Mouse (Mus musculus): ENCODE measurements around the gene Osbp. TPM values are rescaled to one million over a fixed set of nuclear protein-coding genes. Genes with fewer than 3 reads are reported as not detected.

Osbp gene
- total and polyA plus RNA-seq, 2 experiments from 2014 or later, result 2.6 to 25.5 TPM

DNA sequence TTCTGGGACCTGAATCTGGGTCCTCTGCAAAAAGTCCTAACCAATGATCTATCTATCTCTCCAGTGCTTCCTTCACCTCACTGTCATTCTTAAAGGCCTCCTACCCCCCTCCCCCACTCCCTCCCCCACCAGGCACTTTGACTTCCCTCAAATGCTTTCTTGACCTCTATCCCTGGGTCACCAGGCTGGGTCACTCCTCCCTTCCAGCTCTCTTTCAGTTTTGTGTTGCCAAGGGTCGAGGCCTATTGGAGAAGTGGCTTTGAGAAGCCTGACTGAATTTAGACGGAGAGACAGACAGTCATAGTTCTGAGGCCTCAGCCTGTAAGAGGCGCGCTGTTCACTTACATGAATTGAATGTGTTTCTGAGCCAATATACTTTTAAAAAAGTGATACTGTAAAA is 50.5 kb downstream of the Osbp start:
- 56% methylated on average over 4 of the region's 4 CpGs for WGBS
- Histone ChIP-seq H3K4me2 (ENCODE audit: low read depth, low read length) (no peak overlapping the region), H3K9ac (replicated peaks; ENCODE audit: low read length) (no peak overlapping the region), H3K4me3 (ENCODE audit: low read length) (no peak overlapping the region), H3K27me3 (ENCODE audit: insufficient read depth, low read length) (no peaks in the 10 kb centered on the region), H3K9me3 (ENCODE audit: low read length) (no peaks in the 10 kb centered on the region), H3K27ac (no peak overlapping the region), H3K36me3 (ENCODE audit: insufficient read depth, low read length) (no peaks in the 10 kb centered on the region), H3K4me1 (ENCODE audit: insufficient read depth, low read length) (no peaks in the 10 kb centered on the region)
- TF ChIP-seq CTCF (IDR thresholded peaks at IDR 0.05; ENCODE audit: low read depth), result no peak
- ATAC-seq, result no peak
- DNase-seq (ENCODE audit: low spot score), result no peak

DNA sequence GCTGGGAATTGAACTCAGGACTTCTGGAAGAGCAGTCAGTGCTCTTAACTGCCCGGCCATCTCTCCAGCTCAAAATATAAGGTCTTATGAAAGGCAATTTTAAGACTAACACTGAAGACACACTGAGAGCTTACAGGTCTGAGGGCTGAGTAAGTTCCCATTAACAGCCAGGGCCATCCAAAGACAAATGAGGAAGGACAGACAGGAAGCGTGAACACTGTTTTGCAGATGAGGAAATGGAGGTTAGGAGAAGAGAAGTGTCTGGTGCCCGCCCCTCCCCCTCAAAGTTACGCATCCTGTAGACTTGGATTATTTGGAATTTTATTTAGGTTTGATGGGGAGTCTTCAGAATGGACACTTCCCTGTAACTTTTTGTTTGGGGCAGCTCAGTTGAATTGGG is 58.4 kb downstream of the Osbp start:
- H3K4me1 ChIP-seq (ENCODE audit: insufficient read depth, low read length), result no peaks in the 10 kb centered on the region
- TF ChIP-seq CTCF (IDR thresholded peaks at IDR 0.05; ENCODE audit: low read depth), result no peak
- no peak overlapping the region for H3K9ac ChIP-seq (replicated peaks; ENCODE audit: low read length)
- H3K27ac ChIP-seq, result no peak overlapping the region
- H3K4me2 ChIP-seq (ENCODE audit: low read depth, low read length), result no peak overlapping the region
- H3K9me3 ChIP-seq (ENCODE audit: low read length), result no peaks in the 10 kb centered on the region
- DNase-seq (ENCODE audit: low spot score) (no peak), ATAC-seq (no peak)
- H3K27me3 ChIP-seq (ENCODE audit: insufficient read depth, low read length), result no peaks in the 10 kb centered on the region
- no peak overlapping the region for H3K4me3 ChIP-seq (ENCODE audit: low read length)
- 87% methylated on average over 4 of the region's 4 CpGs for WGBS
- H3K36me3 ChIP-seq (ENCODE audit: insufficient read depth, low read length), result no peaks in the 10 kb centered on the region

DNA sequence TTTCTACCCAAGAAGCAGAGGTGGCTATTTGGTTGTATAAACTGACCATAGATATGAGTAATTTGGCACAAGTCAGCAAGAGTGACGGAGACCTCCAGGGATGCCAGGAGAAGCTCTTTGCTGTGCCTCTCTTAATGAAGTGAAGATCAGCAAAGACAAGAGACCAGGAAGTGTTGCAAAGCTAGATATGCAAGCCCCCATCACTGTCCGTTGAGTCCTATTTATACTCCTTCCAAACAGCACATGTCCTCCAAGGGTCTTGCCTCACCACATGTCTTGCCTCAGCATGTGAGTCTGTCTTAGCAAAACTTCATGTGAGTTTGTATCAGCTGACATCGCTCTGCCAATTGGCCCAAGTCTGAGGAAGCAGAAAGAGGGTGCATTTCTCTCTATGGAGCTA is 59.6 kb downstream of the Osbp start:
- Histone ChIP-seq H3K36me3 (ENCODE audit: insufficient read depth, low read length) (no peaks in the 10 kb centered on the region), H3K27ac (no peak overlapping the region), H3K27me3 (ENCODE audit: insufficient read depth, low read length) (no peaks in the 10 kb centered on the region), H3K9ac (replicated peaks; ENCODE audit: low read length) (no peak overlapping the region), H3K4me1 (ENCODE audit: insufficient read depth, low read length) (no peaks in the 10 kb centered on the region), H3K4me3 (ENCODE audit: low read length) (no peak overlapping the region), H3K4me2 (ENCODE audit: low read depth, low read length) (no peak overlapping the region), H3K9me3 (ENCODE audit: low read length) (no peaks in the 10 kb centered on the region)
- DNase-seq (ENCODE audit: low spot score) (no peak), ATAC-seq (no peak)
- TF ChIP-seq CTCF (IDR thresholded peaks at IDR 0.05; ENCODE audit: low read depth), result no peak
- 90% methylated on average over 3 of the region's 3 CpGs for WGBS

DNA sequence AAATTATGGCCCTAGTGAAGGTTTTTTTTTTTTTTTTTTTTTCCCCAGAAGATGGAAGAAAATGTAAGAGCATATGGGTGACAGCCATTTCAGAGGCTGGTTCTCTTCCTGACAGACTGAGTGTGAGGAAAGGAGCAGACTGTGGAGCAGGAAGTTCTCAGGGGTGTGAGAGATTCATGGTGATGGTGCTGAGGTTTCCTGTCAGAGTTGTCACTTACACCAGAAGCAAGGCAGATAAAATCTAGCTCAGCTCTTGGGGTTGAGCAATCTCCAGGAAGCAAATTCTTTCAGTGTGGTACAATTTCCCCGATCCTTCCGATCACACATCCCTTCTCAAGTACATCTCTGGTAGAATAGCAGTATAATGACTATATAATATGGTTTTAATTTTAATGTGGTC is 60.9 kb downstream of the Osbp start:
- no peaks in the 10 kb centered on the region for H3K9me3 ChIP-seq (ENCODE audit: low read length)

DNA sequence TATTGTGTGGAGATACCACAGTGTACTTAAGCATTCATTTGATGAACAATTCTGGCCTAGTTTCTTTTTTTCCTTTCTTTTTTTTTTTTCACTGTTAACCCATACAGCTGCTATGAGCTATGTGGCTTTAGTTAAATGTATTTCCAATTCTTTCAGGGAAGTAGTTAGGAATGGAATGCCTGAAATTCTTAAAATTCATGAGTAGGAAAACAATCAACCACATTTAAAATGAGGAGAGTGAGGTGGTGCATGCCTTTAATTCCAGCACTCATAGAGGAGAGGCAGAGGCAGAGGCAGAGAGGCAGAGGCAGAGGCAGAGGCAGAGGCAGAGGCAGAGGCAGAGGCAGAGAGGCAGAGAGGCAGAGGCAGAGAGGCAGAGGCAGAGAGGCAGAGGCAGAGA is 72.0 kb downstream of the Osbp start:
- no peaks in the 10 kb centered on the region for H3K27me3 ChIP-seq (ENCODE audit: insufficient read depth, low read length)
- H3K27ac ChIP-seq, result no peak overlapping the region
- no peaks in the 10 kb centered on the region for H3K36me3 ChIP-seq (ENCODE audit: insufficient read depth, low read length)
- DNase-seq (ENCODE audit: low spot score) (no peak), ATAC-seq (no peak)
- no peak overlapping the region for H3K4me2 ChIP-seq (ENCODE audit: low read depth, low read length)
- no peaks in the 10 kb centered on the region for H3K9me3 ChIP-seq (ENCODE audit: low read length)
- TF ChIP-seq CTCF (IDR thresholded peaks at IDR 0.05; ENCODE audit: low read depth), result no peak
- H3K4me3 ChIP-seq (ENCODE audit: low read length), result no peak overlapping the region
- no peaks in the 10 kb centered on the region for H3K4me1 ChIP-seq (ENCODE audit: insufficient read depth, low read length)
- no peak overlapping the region for H3K9ac ChIP-seq (replicated peaks; ENCODE audit: low read length)

More for the DNA sequence above, 60.9 kb downstream of the Osbp start:
- DNase-seq (ENCODE audit: low spot score) (no peak), ATAC-seq (no peak)
- 95% methylated on average over 2 of the region's 2 CpGs for WGBS
- Histone ChIP-seq H3K4me2 (ENCODE audit: low read depth, low read length) (no peak overlapping the region), H3K27ac (no peak overlapping the region), H3K4me1 (ENCODE audit: insufficient read depth, low read length) (no peaks in the 10 kb centered on the region), H3K27me3 (ENCODE audit: insufficient read depth, low read length) (no peaks in the 10 kb centered on the region), H3K4me3 (ENCODE audit: low read length) (no peak overlapping the region), H3K9ac (replicated peaks; ENCODE audit: low read length) (no peak overlapping the region), H3K36me3 (ENCODE audit: insufficient read depth, low read length) (no peaks in the 10 kb centered on the region)
- no peak for TF ChIP-seq CTCF (IDR thresholded peaks at IDR 0.05; ENCODE audit: low read depth)

DNA sequence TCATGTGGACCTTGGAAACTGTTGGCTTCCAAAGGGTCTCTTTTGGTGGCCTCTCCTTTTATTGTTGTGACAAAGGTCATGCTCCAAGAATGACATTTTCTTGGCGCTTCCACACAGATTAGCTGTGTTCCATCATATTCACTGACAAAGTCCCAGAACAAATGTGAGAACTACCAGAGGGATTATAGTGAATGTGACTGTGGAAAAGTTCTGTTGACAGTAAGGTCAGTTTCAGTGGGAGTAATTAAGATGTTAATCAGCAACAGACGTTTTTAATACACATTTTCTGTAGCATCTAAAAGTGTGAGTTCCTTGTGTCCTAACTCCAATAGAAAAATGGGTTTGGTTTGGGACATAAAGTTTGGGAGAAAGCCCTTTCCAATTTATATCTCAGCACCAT is 75.5 kb downstream of the Osbp start, which contains the start of gene Olfr1423:
Olfr1423 (minus strand) TSS at position 101 of the 400 bp plus-strand sequence.
- Histone ChIP-seq H3K9me3 (ENCODE audit: low read length) (no peaks in the 10 kb centered on the region), H3K4me1 (ENCODE audit: insufficient read depth, low read length) (no peaks in the 10 kb centered on the region), H3K9ac (replicated peaks; ENCODE audit: low read length) (no peak within 1 kb of the TSS), H3K4me3 (ENCODE audit: low read length) (no peak within 1 kb of the TSS), H3K4me2 (ENCODE audit: low read depth, low read length) (no peak within 1 kb of the TSS), H3K27me3 (ENCODE audit: insufficient read depth, low read length) (no peaks in the 10 kb centered on the region), H3K36me3 (ENCODE audit: insufficient read depth, low read length) (no peaks in the 10 kb centered on the region), H3K27ac (no peak within 1 kb of the TSS)
- no peak for DNase-seq (ENCODE audit: low spot score)
- ATAC-seq, result no peak
- TF ChIP-seq CTCF (IDR thresholded peaks at IDR 0.05; ENCODE audit: low read depth), result no peak
- WGBS, result 64% methylated on average over 2 of the region's 2 CpGs

DNA sequence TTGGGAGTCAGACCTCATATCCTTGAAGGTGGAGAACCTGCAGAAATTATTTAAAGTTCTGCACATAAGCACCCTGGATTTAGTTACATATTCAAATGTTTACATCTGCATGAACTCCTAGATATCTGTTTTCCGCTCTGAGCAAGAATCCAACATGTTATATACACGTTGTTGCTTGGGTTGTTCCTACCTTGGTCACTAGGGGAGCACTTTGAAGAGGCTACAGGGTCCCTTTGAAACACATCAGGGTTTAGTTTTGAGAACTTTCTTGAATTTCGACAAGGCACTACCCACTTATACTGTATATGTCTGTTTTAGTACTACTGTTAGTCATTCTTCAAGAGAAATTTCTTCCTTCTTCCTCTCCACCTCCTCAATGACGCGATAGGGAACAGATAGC is 77.4 kb downstream of the Osbp start:
- DNase-seq (ENCODE audit: low spot score) (no peak), ATAC-seq (no peak)
- Histone ChIP-seq H3K27ac (no peak overlapping the region), H3K4me3 (ENCODE audit: low read length) (no peak overlapping the region), H3K4me1 (ENCODE audit: insufficient read depth, low read length) (no peaks in the 10 kb centered on the region), H3K9ac (replicated peaks; ENCODE audit: low read length) (no peak overlapping the region), H3K4me2 (ENCODE audit: low read depth, low read length) (no peak overlapping the region), H3K36me3 (ENCODE audit: insufficient read depth, low read length) (no peaks in the 10 kb centered on the region), H3K9me3 (ENCODE audit: low read length) (no peaks in the 10 kb centered on the region), H3K27me3 (ENCODE audit: insufficient read depth, low read length) (no peaks in the 10 kb centered on the region)
- WGBS, result 90% methylated on average over 5 of the region's 5 CpGs
- no peak for TF ChIP-seq CTCF (IDR thresholded peaks at IDR 0.05; ENCODE audit: low read depth)

Small RNA genes within 50 kb of the gene (microRNA-seq; reads per million reads assigned to microRNA genes)
- gene Mir6994, result 11.5 to 15.0 reads per million in 2 experiments

Other genes starting within 250 kb of the Osbp start
- gene Gif, start 218.4 kb upstream of the Osbp start, total RNA-seq (2014; rRNA removed), result not detected in 2 replicates
- not detected in 2 replicates for gene Gif, start 218.4 kb upstream of the Osbp start, polyA plus RNA-seq (2015; fragmentation: Nextera tagmentation; extraction: Ambion mirVana)
- gene Mrpl16, start 195.6 kb upstream of the Osbp start, total RNA-seq (2014; rRNA removed), result 8.8 and 14.4 TPM in 2 replicates
- gene Mrpl16, start 195.6 kb upstream of the Osbp start, polyA plus RNA-seq (2015; fragmentation: Nextera tagmentation; extraction: Ambion mirVana), result 54.2 and 59.1 TPM in 2 replicates
- 9.2 and 16.0 TPM in 2 replicates for gene Stx3, start 146.5 kb upstream of the Osbp start, total RNA-seq (2014; rRNA removed)
- 24.3 and 25.5 TPM in 2 replicates for gene Stx3, start 146.5 kb upstream of the Osbp start, polyA plus RNA-seq (2015; fragmentation: Nextera tagmentation; extraction: Ambion mirVana)
- gene Olfr1417, start 126.7 kb upstream of the Osbp start, total RNA-seq (2014; rRNA removed), result not detected in 2 replicates
- 0.19 and 0.20 TPM in 2 replicates for gene Olfr1417, start 126.7 kb upstream of the Osbp start, polyA plus RNA-seq (2015; fragmentation: Nextera tagmentation; extraction: Ambion mirVana)
- gene Olfr1418, start 104.9 kb upstream of the Osbp start, total RNA-seq (2014; rRNA removed), result not detected in 2 replicates
- not detected in 2 replicates for gene Olfr1418, start 104.9 kb upstream of the Osbp start, polyA plus RNA-seq (2015; fragmentation: Nextera tagmentation; extraction: Ambion mirVana)
- gene Olfr1419, start 90.8 kb upstream of the Osbp start, total RNA-seq (2014; rRNA removed), result not detected in 2 replicates
- gene Olfr1419, start 90.8 kb upstream of the Osbp start, polyA plus RNA-seq (2015; fragmentation: Nextera tagmentation; extraction: Ambion mirVana), result not detected in 2 replicates
- not detected in 2 replicates for gene Olfr1420, start 79.4 kb upstream of the Osbp start, total RNA-seq (2014; rRNA removed)
- gene Olfr1420, start 79.4 kb upstream of the Osbp start, polyA plus RNA-seq (2015; fragmentation: Nextera tagmentation; extraction: Ambion mirVana), result not detected in 2 replicates
- gene Patl1, start 53.5 kb upstream of the Osbp start, total RNA-seq (2014; rRNA removed), result 11.1 and 12.3 TPM in 2 replicates
- gene Patl1, start 53.5 kb upstream of the Osbp start, polyA plus RNA-seq (2015; fragmentation: Nextera tagmentation; extraction: Ambion mirVana), result 9.8 and 11.5 TPM in 2 replicates
- gene Olfr1423, start 75.4 kb downstream of the Osbp start, total RNA-seq (2014; rRNA removed), result not detected in 2 replicates
- gene Olfr1423, start 75.4 kb downstream of the Osbp start, polyA plus RNA-seq (2015; fragmentation: Nextera tagmentation; extraction: Ambion mirVana), result not detected in 2 replicates
- not detected in 2 replicates for gene Olfr1424, start 96.7 kb downstream of the Osbp start, total RNA-seq (2014; rRNA removed)
- gene Olfr1424, start 96.7 kb downstream of the Osbp start, polyA plus RNA-seq (2015; fragmentation: Nextera tagmentation; extraction: Ambion mirVana), result not detected in 2 replicates
- gene Olfr1425, start 111.8 kb downstream of the Osbp start, total RNA-seq (2014; rRNA removed), result not detected in 2 replicates
- not detected in 2 replicates for gene Olfr1425, start 111.8 kb downstream of the Osbp start, polyA plus RNA-seq (2015; fragmentation: Nextera tagmentation; extraction: Ambion mirVana)
- not detected in 2 replicates for gene Olfr1426, start 126.1 kb downstream of the Osbp start, total RNA-seq (2014; rRNA removed)
- gene Olfr1426, start 126.1 kb downstream of the Osbp start, polyA plus RNA-seq (2015; fragmentation: Nextera tagmentation; extraction: Ambion mirVana), result not detected in 2 replicates
- not detected in 2 replicates for gene Olfr1427, start 137.4 kb downstream of the Osbp start, total RNA-seq (2014; rRNA removed)
- gene Olfr1427, start 137.4 kb downstream of the Osbp start, polyA plus RNA-seq (2015; fragmentation: Nextera tagmentation; extraction: Ambion mirVana), result not detected in 2 replicates
- not detected in 2 replicates for gene Olfr1428, start 150.0 kb downstream of the Osbp start, total RNA-seq (2014; rRNA removed)
- gene Olfr1428, start 150.0 kb downstream of the Osbp start, polyA plus RNA-seq (2015; fragmentation: Nextera tagmentation; extraction: Ambion mirVana), result not detected in 2 replicates
- not detected in 2 replicates for gene Olfr76, start 157.3 kb downstream of the Osbp start, total RNA-seq (2014; rRNA removed)
- gene Olfr76, start 157.3 kb downstream of the Osbp start, polyA plus RNA-seq (2015; fragmentation: Nextera tagmentation; extraction: Ambion mirVana), result not detected in 2 replicates
- gene Olfr1555-ps1, start 204.2 kb downstream of the Osbp start, total RNA-seq (2014; rRNA removed), result not detected in 2 replicates
- gene Olfr1555-ps1, start 204.2 kb downstream of the Osbp start, polyA plus RNA-seq (2015; fragmentation: Nextera tagmentation; extraction: Ambion mirVana), result not detected in 2 replicates
- not detected in 2 replicates for gene Olfr1431, start 234.7 kb downstream of the Osbp start, total RNA-seq (2014; rRNA removed)
- not detected in 2 replicates for gene Olfr1431, start 234.7 kb downstream of the Osbp start, polyA plus RNA-seq (2015; fragmentation: Nextera tagmentation; extraction: Ambion mirVana)

Data from hindbrain, postnatal 0 days (tissue).